ENCODE assay signal across 13 mouse cellular contexts in the genomic region with DNA sequence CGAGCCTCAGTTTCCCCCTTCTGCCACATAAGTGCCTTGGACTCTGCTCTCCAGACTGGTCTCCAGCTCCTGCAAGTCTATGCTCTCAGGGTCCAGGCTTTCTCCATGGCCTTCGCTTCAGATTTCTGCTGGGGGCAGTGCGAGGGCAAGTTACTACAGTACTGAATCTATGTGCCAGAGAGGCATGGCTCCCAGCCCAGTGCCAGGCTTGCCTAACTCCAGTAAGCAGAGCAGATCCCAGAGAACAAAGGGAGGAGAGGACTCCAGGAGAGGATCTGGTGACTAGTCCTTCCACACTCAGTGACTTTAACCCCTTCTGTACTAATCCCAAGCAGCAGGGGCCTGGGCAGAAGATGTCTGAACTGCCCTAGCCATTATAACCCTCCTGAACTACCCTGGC. TPM values are rescaled to one million over a fixed set of nuclear protein-coding genes. Genes with fewer than 3 reads are reported as not detected.
A peak's percentile ranks its signal among the peaks of the same experiment; 100 is the strongest.
DNase-seq lines count a peak whose midpoint lies in the region; TF ChIP-seq lines count a peak whose summit lies in the region.
"Had no signal": no experiment of that assay in that cellular context is flagged by ENCODE, and none has a peak within 500 bp of the region (broad histone marks: within the 10 kb centered on the region; RNA-seq: fewer than 3 reads in every experiment).

No protein-coding gene starts in this region.

- no peaks in the 10 kb centered on the region for H3K36me3 ChIP-seq in embryonic facial prominence, embryonic 10.5 days (replicated peaks)
- H3K36me3 ChIP-seq: G1E; heart, embryonic 10.5 days; hindbrain, embryonic 10.5 days had no signal

- no peak for TF ChIP-seq CTCF in gastrocnemius, adult 2 months (IDR thresholded peaks at IDR 0.05)

- 82% methylated on average over 3 of the region's 3 CpGs for WGBS in embryonic facial prominence, embryonic 10.5 days

- intact Hi-C loops in gastrocnemius, adult 2 months (cut with DNase I): no loop called here
- intact Hi-C loops in left cerebral cortex, postnatal 4 days (cut with DNase I): no loop called here

- peak; percentile 76 for DNase-seq in gastrocnemius, adult 2 months
- DNase-seq in gastrocnemius, postnatal 25 days: no peak
- peak; percentile 49 for DNase-seq in left cerebral cortex, postnatal 4 days
- DNase-seq in left cerebral cortex, adult 9 months (ENCODE audit: low spot score in 2 of 2): no peak
- DNase-seq in adrenal gland, postnatal 25 days: peak; percentile 37
- DNase-seq in embryonic facial prominence, embryonic 10.5 days (ENCODE audit: low spot score): no peak
- no peak for DNase-seq in embryo, embryonic 9.5 days (ENCODE audit: extremely low spot score)
- DNase-seq in urinary bladder, postnatal 25 days (ENCODE audit: low spot score): no peak
- DNase-seq: midbrain, embryonic 14.5 days had no signal

- H3K27me3 ChIP-seq in embryonic facial prominence, embryonic 10.5 days (replicated peaks; ENCODE audit: low read depth, poor library complexity, severe bottlenecking): no peaks in the 10 kb centered on the region

- H3K9me3 ChIP-seq in embryonic facial prominence, embryonic 10.5 days: no peaks in the 10 kb centered on the region
- H3K9me3 ChIP-seq: G1E; heart, embryonic 10.5 days; hindbrain, embryonic 10.5 days had no signal

- peaks cover 28% of the 10 kb centered on the region for H3K4me1 ChIP-seq in embryonic facial prominence, embryonic 10.5 days

- H3K27ac ChIP-seq in gastrocnemius, adult 2 months: no peak overlapping the region
- peak overlapping the region; percentile 44; the same call in 1 of the 2 replicates for H3K27ac ChIP-seq in embryonic facial prominence, embryonic 10.5 days (replicated peaks)
- H3K27ac ChIP-seq: heart, embryonic 10.5 days; hindbrain, embryonic 10.5 days; liver, embryonic 14.5 days had no signal

- no peak overlapping the region for H3K4me3 ChIP-seq in gastrocnemius, adult 2 months
- H3K4me3 ChIP-seq in embryonic facial prominence, embryonic 10.5 days: no peak overlapping the region
- H3K4me3 ChIP-seq: heart, embryonic 10.5 days; hindbrain, embryonic 10.5 days had no signal

RNA-seq across cellular contexts. Expression of a gene that starts 28.3 kb away (rescaled TPM):
- total RNA-seq in gastrocnemius, adult 2 months (2021): under 1 TPM; 0.03 TPM
- under 1 TPM; 0.05 TPM for total RNA-seq in gastrocnemius, postnatal 25 days (2021)
- total RNA-seq in left cerebral cortex, postnatal 4 days (2021): under 1 TPM; 0.70 to 0.86 TPM
- total RNA-seq in adrenal gland, postnatal 25 days (2021): 0.19 TPM in 1 of 2 replicates, not detected in the other
- 0.12 and 0.13 TPM in 2 replicates for polyA plus RNA-seq in embryonic facial prominence, embryonic 10.5 days (2016; fragmentation: Nextera tagmentation; extraction: Ambion mirVana)
- polyA plus RNA-seq: G1E had no signal

RNA-seq across cellular contexts. Expression of a gene that starts 58.3 kb away (rescaled TPM):
- 100 to 1,000 TPM; 276 to 473 TPM for total RNA-seq in gastrocnemius, adult 2 months (2021)
- 1,000 to 10,000 TPM in 1 of 2 experiments, 100 to 1,000 TPM in 1; 811 to 1,001 TPM for total RNA-seq in gastrocnemius, postnatal 25 days (2021)
- 100 to 1,000 TPM; 228 to 243 TPM for total RNA-seq in left cerebral cortex, postnatal 4 days (2021)
- total RNA-seq in adrenal gland, postnatal 25 days (2021): 3,454 and 3,884 TPM in 2 replicates
- 269 and 310 TPM in 2 replicates for polyA plus RNA-seq in embryonic facial prominence, embryonic 10.5 days (2016; fragmentation: Nextera tagmentation; extraction: Ambion mirVana)
- polyA plus RNA-seq: G1E had no signal

Comparison
In these comparisons a context has a peak if more than half of its experiments do, and no peak if none do; other contexts are left out.
1. DNase-seq: peak in gastrocnemius, adult 2 months (single experiment), left cerebral cortex, postnatal 4 days (single experiment) and adrenal gland, postnatal 25 days (single experiment); none in gastrocnemius, postnatal 25 days (single experiment), left cerebral cortex, adult 9 months (0 of 2), embryonic facial prominence, embryonic 10.5 days (single experiment), embryo, embryonic 9.5 days (single experiment) and urinary bladder, postnatal 25 days (single experiment).